Mouse (Mus musculus): ENCODE data around the gene Ccdc159.

GRCm38 (mm10) chr9:21917493-21918034 lies 9.7 kb upstream of the Ccdc159 start:
- TF ChIP-seq CTCF (IDR thresholded peaks at IDR 0.05; ENCODE audit: extremely low read depth, insufficient read depth, low read length) = no peak
- TF ChIP-seq POLR2A (IDR thresholded peaks at IDR 0.05; ENCODE audit: extremely low read depth, insufficient read depth, low read length) = no peak

Measured in cortical plate, adult 2 months (tissue).